Mouse (Mus musculus) megakaryocyte, adult 5-6 weeks (primary cell): ENCODE data around the gene Smug1. TPM values are rescaled to one million over a fixed set of nuclear protein-coding genes. Genes with fewer than 3 reads are reported as not detected.

ENCODE experiments used
- ATAC-seq: 2 replicates; pipeline ENCODE4 v1.8.0; 2016; ENCODE audit warnings: mild to moderate bottlenecking, inconsistent platforms; ENCODE audit not compliant: poor library complexity, severe bottlenecking
- total RNA-seq, 2 experiments: library from RNA; stranded (forward) in 1 of 2; stranded (reverse) in 1 of 2; fragments of 153-499, 151-499 nt in 1 of 2; fragments of 221-1000, 200-1000 nt in 1 of 2; gene quantifications; 2 replicates each; pipeline versions ENCODE4 v1.2.3 to v1.2.4; 2015 to 2017

The Smug1 gene
- total RNA-seq, 2 experiments from 2014 or later: 2.8 to 3.3 TPM

GRCm38 (mm10) chr15:103108066-103108676 lies 58.7 kb downstream of the Smug1 start:
- no peak for ATAC-seq

GRCm38 (mm10) chr15:103106201-103106600 lies 60.7 kb downstream of the Smug1 start:
- ATAC-seq: no peak

Other genes with a start within 250 kb of the Smug1 start
- not detected in 2 replicates for gene Hoxc13, start 246.0 kb downstream of the Smug1 start, total RNA-seq (2015)
- not detected in 2 replicates for gene Hoxc13, start 246.0 kb downstream of the Smug1 start, total RNA-seq (2017)
- gene Hoxc12, start 230.3 kb downstream of the Smug1 start, total RNA-seq (2015): not detected in 2 replicates
- not detected in 2 replicates for gene Hoxc12, start 230.3 kb downstream of the Smug1 start, total RNA-seq (2017)
- gene Hoxc11, start 212.7 kb downstream of the Smug1 start, total RNA-seq (2015): not detected in 2 replicates
- not detected in 2 replicates for gene Hoxc11, start 212.7 kb downstream of the Smug1 start, total RNA-seq (2017)
- not detected in 2 replicates for gene Hoxc10, start 200.3 kb downstream of the Smug1 start, total RNA-seq (2015)
- gene Hoxc10, start 200.3 kb downstream of the Smug1 start, total RNA-seq (2017): not detected in 2 replicates
- gene Hoxc5, start 199.6 kb downstream of the Smug1 start, total RNA-seq (2015): not detected in 2 replicates
- not detected in 2 replicates for gene Hoxc5, start 199.6 kb downstream of the Smug1 start, total RNA-seq (2017)
- not detected in 2 replicates for gene Hoxc9, start 190.7 kb downstream of the Smug1 start, total RNA-seq (2015)
- not detected in 2 replicates for gene Hoxc9, start 190.7 kb downstream of the Smug1 start, total RNA-seq (2017)
- not detected in 2 replicates for gene Hoxc8, start 176.5 kb downstream of the Smug1 start, total RNA-seq (2015)
- gene Hoxc8, start 176.5 kb downstream of the Smug1 start, total RNA-seq (2017): not detected in 2 replicates
- gene Hoxc6, start 168.8 kb downstream of the Smug1 start, total RNA-seq (2015): not detected in 2 replicates
- not detected in 2 replicates for gene Hoxc6, start 168.8 kb downstream of the Smug1 start, total RNA-seq (2017)
- not detected in 2 replicates for gene Hoxc4, start 148.2 kb downstream of the Smug1 start, total RNA-seq (2015)
- not detected in 2 replicates for gene Hoxc4, start 148.2 kb downstream of the Smug1 start, total RNA-seq (2017)
- gene Cbx5, start 72.7 kb upstream of the Smug1 start, total RNA-seq (2015): 56.0 and 60.5 TPM in 2 replicates
- 113 and 133 TPM in 2 replicates for gene Cbx5, start 72.7 kb upstream of the Smug1 start, total RNA-seq (2017)
- 320 and 365 TPM in 2 replicates for gene Hnrnpa1, start 73.3 kb upstream of the Smug1 start, total RNA-seq (2015)
- gene Hnrnpa1, start 73.3 kb upstream of the Smug1 start, total RNA-seq (2017): 765 and 767 TPM in 2 replicates
- gene Nfe2, start 91.3 kb upstream of the Smug1 start, total RNA-seq (2015): 205 and 258 TPM in 2 replicates
- gene Nfe2, start 91.3 kb upstream of the Smug1 start, total RNA-seq (2017): 218 and 249 TPM in 2 replicates
- 246 and 255 TPM in 2 replicates for gene Copz1, start 105.6 kb upstream of the Smug1 start, total RNA-seq (2015)
- gene Copz1, start 105.6 kb upstream of the Smug1 start, total RNA-seq (2017): 87.7 and 93.9 TPM in 2 replicates
- gene Gpr84, start 143.5 kb upstream of the Smug1 start, total RNA-seq (2015): 2.9 and 3.8 TPM in 2 replicates
- 1.7 and 3.3 TPM in 2 replicates for gene Gpr84, start 143.5 kb upstream of the Smug1 start, total RNA-seq (2017)
- 35.8 and 40.1 TPM in 2 replicates for gene Zfp385a, start 173.0 kb upstream of the Smug1 start, total RNA-seq (2015)
- gene Zfp385a, start 173.0 kb upstream of the Smug1 start, total RNA-seq (2017): 6.8 and 9.4 TPM in 2 replicates
- gene Itga5, start 199.7 kb upstream of the Smug1 start, total RNA-seq (2015): 18.4 and 21.4 TPM in 2 replicates
- gene Itga5, start 199.7 kb upstream of the Smug1 start, total RNA-seq (2017): 8.3 and 9.5 TPM in 2 replicates